Mouse (Mus musculus): ENCODE measurements around the gene Tmem255b.

DNA sequence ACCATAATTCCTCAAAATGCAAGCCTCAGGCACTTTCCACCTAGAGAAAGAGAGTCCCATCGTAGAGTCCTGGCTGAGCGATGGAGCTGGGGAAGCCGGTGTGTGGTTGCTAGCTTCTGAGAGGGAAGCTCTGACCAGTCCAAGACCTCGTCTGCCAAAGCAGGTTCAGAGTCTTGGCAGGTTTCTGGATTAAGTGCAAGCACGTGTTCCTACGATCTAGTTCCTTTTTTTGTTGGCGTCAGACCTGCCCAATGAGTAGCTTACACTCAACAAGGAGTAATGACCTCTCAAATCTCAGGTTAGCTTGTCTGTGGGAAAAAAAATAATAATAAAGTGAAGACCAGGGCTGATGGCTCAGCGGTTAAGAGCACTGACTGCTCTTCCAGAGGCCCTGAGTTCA, 47.3 kb upstream of the Tmem255b start:
- TF ChIP-seq ZC3H11A (IDR thresholded peaks at IDR 0.05; ENCODE audit: borderline replicate concordance, low read depth, low read length) = no peak
- no peak for TF ChIP-seq MAFK (IDR thresholded peaks at IDR 0.05; ENCODE audit: insufficient read depth, low read depth, low read length)
- TF ChIP-seq CHD2 (IDR thresholded peaks at IDR 0.05; ENCODE audit: low read depth, low read length) = no peak
- TF ChIP-seq ZNF384 (IDR thresholded peaks at IDR 0.05; ENCODE audit: low read depth, low read length) = no peak
- no peak for TF ChIP-seq HCFC1 (IDR thresholded peaks at IDR 0.05; ENCODE audit: borderline replicate concordance, insufficient read depth, low read length)

All from ES-E14 (cell line).